Mouse (Mus musculus): ENCODE data around the gene Ffar2. TPM values are rescaled to one million over a fixed set of nuclear protein-coding genes. Genes with fewer than 3 reads are reported as not detected.

The Ffar2 gene
- polyA plus RNA-seq, 1 experiment: 0.14 TPM

GRCm38 (mm10) chr7:30777081-30777579 is 46.4 kb downstream of the Ffar2 start:
- DNase-seq (ENCODE audit: extremely low spot score in 1 of 2, low spot score in 1 of 2): no peak

- DNase-seq (ENCODE audit: extremely low spot score in 1 of 2, low spot score in 1 of 2): peak in 1 of 2 experiments; percentile 45
Measured at GRCm38 (mm10) chr7:30776104-30776503, 47.5 kb downstream of the Ffar2 start.

DNA sequence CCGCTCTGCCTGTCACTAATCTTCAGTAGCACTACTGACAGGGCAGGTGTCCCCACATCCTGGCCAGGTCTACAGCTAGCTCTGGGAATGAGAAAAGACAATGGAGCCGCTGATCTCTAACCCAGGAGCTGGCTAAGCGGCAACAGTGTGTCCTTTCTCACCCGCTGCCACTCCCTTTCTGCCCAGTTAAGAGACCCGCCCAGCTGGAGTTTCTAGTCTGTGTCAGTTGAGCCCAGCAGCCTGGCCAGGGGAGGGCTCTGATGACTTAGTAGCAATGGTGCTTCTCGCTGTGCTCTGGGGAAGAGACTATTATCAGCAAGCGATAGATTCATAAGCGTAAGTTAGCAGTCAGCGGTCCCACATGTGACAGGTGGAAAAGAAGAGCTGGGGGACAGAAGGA is 54.3 kb downstream of the Ffar2 start:
- DNase-seq (ENCODE audit: extremely low spot score in 1 of 2, low spot score in 1 of 2): no peak

Other genes with a start within 250 kb of the Ffar2 start
- 42.2 and 45.9 TPM in 2 replicates for gene Kmt2b, start 235.0 kb downstream of the Ffar2 start, polyA plus RNA-seq (2012; rRNA removed)
- gene Zbtb32, start 224.9 kb downstream of the Ffar2 start, polyA plus RNA-seq (2012; rRNA removed): 0.04 TPM in 1 of 2 replicates, not detected in the other
- 1.7 and 2.3 TPM in 2 replicates for gene Upk1a, start 210.9 kb downstream of the Ffar2 start, polyA plus RNA-seq (2012; rRNA removed)
- gene Cox6b1, start 197.6 kb downstream of the Ffar2 start, polyA plus RNA-seq (2012; rRNA removed): 893 and 1,127 TPM in 2 replicates
- not detected in 2 replicates for gene Etv2, start 187.9 kb downstream of the Ffar2 start, polyA plus RNA-seq (2012; rRNA removed)
- 59.7 and 66.4 TPM in 2 replicates for gene Rbm42, start 173.5 kb downstream of the Ffar2 start, polyA plus RNA-seq (2012; rRNA removed)
- 11.8 and 13.0 TPM in 2 replicates for gene Haus5, start 158.8 kb downstream of the Ffar2 start, polyA plus RNA-seq (2012; rRNA removed)
- gene Pmis2, start 152.2 kb downstream of the Ffar2 start, polyA plus RNA-seq (2012; rRNA removed): not detected in 2 replicates
- not detected in 2 replicates for gene 2200002J24Rik, start 124.8 kb downstream of the Ffar2 start, polyA plus RNA-seq (2012; rRNA removed)
- 0.65 and 0.82 TPM in 2 replicates for gene Atp4a, start 111.6 kb downstream of the Ffar2 start, polyA plus RNA-seq (2012; rRNA removed)
- gene Tmem147, start 94.2 kb downstream of the Ffar2 start, polyA plus RNA-seq (2012; rRNA removed): 167 and 185 TPM in 2 replicates
- not detected in 2 replicates for gene Gapdhs, start 80.1 kb downstream of the Ffar2 start, polyA plus RNA-seq (2012; rRNA removed)
- 14.6 and 15.1 TPM in 2 replicates for gene Sbsn, start 72.3 kb downstream of the Ffar2 start, polyA plus RNA-seq (2012; rRNA removed)
- gene Dmkn, start 60.0 kb downstream of the Ffar2 start, polyA plus RNA-seq (2012; rRNA removed): 4.5 and 8.2 TPM in 2 replicates
- not detected in 2 replicates for gene Krtdap, start 35.9 kb downstream of the Ffar2 start, polyA plus RNA-seq (2012; rRNA removed)
- gene Ffar3, start 32.4 kb upstream of the Ffar2 start, polyA plus RNA-seq (2012; rRNA removed): not detected in 2 replicates
- gene Ffar1, start 37.8 kb upstream of the Ffar2 start, polyA plus RNA-seq (2012; rRNA removed): not detected in 2 replicates
- gene Cd22, start 56.6 kb upstream of the Ffar2 start, polyA plus RNA-seq (2012; rRNA removed): 0.66 and 0.78 TPM in 2 replicates
- gene Mag, start 91.1 kb upstream of the Ffar2 start, polyA plus RNA-seq (2012; rRNA removed): 208 and 271 TPM in 2 replicates
- not detected in 2 replicates for gene Hamp2, start 100.9 kb upstream of the Ffar2 start, polyA plus RNA-seq (2012; rRNA removed)
- not detected in 2 replicates for gene Hamp, start 120.3 kb upstream of the Ffar2 start, polyA plus RNA-seq (2012; rRNA removed)
- gene Usf2, start 133.0 kb upstream of the Ffar2 start, polyA plus RNA-seq (2012; rRNA removed): 194 and 251 TPM in 2 replicates
- gene Lsr, start 149.7 kb upstream of the Ffar2 start, polyA plus RNA-seq (2012; rRNA removed): 10.3 and 12.7 TPM in 2 replicates
- gene Fam187b, start 150.0 kb upstream of the Ffar2 start, polyA plus RNA-seq (2012; rRNA removed): 0.21 and 0.26 TPM in 2 replicates
- gene Fxyd5, start 218.7 kb upstream of the Ffar2 start, polyA plus RNA-seq (2012; rRNA removed): 37.6 and 40.5 TPM in 2 replicates
- 188 and 275 TPM in 2 replicates for gene Fxyd7, start 227.7 kb upstream of the Ffar2 start, polyA plus RNA-seq (2012; rRNA removed)
- 127 and 169 TPM in 2 replicates for gene Fxyd1, start 233.4 kb upstream of the Ffar2 start, polyA plus RNA-seq (2012; rRNA removed)
- gene Lgi4, start 235.6 kb upstream of the Ffar2 start, polyA plus RNA-seq (2012; rRNA removed): 28.1 and 31.7 TPM in 2 replicates

Measured in frontal cortex, adult 2 months (tissue).